Mouse (Mus musculus) inflammation-experienced regulatory T-cells (primary cell): ENCODE data around the gene Eps8l3. TPM values are rescaled to one million over a fixed set of nuclear protein-coding genes. Genes with fewer than 3 reads are reported as not detected.

Source experiments
- polyA plus RNA-seq, 2 experiments: library from polyadenylated mRNA; unstranded; fragments of 100-300 nt; shearing (Covaris generic); gene quantifications; one replicate each; pipeline ENCODE4 v1.2.1; 2017

Gene Eps8l3
- polyA plus RNA-seq, result not detected

DNA sequence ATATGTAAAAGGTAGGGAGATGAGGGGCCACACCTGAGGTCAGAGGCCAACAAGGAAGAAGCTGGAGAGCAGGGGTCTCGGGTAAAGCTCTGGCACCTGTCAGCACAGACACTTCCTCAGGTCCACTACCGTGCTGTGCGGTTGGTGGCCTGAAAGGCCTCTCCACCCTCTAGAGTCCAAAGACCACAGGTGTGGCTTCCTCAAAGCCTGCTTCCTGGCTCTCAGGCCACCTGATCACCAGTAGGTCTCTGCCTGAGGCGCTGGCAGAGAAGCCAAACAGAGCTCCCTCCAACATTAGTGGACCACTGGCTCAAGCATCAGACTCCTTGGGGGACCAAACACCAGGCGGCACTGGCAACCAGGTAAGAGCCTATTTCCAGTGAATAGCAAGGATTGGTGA, at the start of gene Eps8l3:
Gene Eps8l3 (plus strand): TSS at position 225 of the 400 bp plus-strand sequence.

DNA sequence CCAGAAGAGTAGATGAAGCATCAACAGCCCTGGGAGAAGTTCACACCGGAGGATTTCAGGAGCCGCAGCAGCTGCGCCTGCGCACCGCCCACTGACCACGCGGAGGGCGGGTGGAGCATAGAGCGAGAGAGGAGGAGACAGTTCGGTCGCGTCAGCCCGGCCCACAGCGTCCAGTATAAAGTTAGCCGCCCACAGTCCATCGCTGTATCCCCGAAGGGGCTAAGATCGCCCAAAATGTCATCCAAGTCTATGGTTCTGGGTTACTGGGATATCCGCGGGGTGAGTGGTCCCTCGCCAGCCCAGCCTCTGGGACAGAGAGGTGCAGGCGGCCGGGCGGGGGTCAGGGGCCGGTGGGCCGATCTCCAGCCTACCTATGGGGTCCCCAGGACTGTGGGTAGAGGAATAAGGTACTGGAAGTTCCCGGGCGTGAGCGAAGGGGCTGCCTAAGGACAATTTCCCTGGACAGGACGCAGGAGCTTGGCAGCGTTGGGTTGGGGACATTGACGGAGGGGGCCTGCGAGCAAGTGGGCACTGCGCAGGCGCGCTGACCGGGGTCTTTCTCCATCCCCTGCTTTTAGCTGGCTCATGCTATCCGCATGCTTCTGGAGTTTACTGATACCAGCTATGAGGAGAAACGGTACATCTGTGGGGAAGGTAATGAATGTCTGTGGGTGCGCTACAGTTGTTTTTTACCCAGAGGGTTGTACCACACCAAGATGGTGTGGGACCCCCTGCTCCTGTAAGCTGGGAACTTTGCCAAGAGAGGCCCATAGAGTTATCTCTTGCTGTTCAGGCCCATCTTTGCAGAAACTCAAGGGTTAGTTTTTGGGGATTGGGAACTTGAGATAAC, 18.9 kb downstream of the Eps8l3 start, which contains the start of gene Gstm5:
Gene Gstm5 (plus strand): TSS at position 102 of the 850 bp plus-strand sequence.

DNA sequence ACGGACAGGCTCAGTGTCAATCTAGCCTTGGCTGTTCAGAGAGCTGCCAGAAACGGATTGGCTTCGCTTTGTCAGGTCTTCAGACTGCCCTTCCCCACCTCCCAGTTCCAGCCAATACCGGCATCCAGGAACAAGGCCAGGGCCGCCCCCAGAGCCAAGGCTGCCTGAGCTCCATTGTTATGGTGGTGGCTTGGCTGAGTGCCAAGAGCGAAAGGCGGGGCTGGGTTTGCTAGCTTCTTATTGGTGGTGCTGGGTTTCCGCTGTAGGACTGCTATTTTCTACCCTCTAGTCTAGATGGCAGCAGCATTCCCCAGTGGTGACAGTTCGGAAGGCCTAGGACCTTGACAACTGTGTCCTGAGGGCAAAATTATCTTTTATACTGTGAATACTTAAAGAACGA, 54.6 kb downstream of the Eps8l3 start, which contains the start of gene Gstm7:
Gene Gstm7 (minus strand): TSS at position 148 of the 400 bp plus-strand sequence.

Other genes with a start within 250 kb of the Eps8l3 start
- gene Gm10961, start 245.9 kb upstream of the Eps8l3 start, polyA plus RNA-seq, result not detected
- gene Strip1, start 245.5 kb upstream of the Eps8l3 start, polyA plus RNA-seq, result 10 to 100 TPM; 54.5 to 61.1 TPM
- 10 to 100 TPM; 98.7 to 99.3 TPM for gene Ahcyl1, start 180.7 kb upstream of the Eps8l3 start, polyA plus RNA-seq
- 10 to 100 TPM; 59.3 to 75.4 TPM for gene Csf1, start 116.8 kb upstream of the Eps8l3 start, polyA plus RNA-seq
- gene Gstm5, start 18.6 kb downstream of the Eps8l3 start, polyA plus RNA-seq, result 1 to 10 TPM in 1 of 2 experiments, under 1 TPM in 1; 0.83 to 2.7 TPM
- gene Gstm7, start 54.6 kb downstream of the Eps8l3 start, polyA plus RNA-seq, result 1 to 10 TPM in 1 of 2 experiments, under 1 TPM in 1; 0.86 to 1.1 TPM
- under 1 TPM in 1 of 2 experiments, not detected in 1; 0.92 TPM for gene Gstm6, start 66.5 kb downstream of the Eps8l3 start, polyA plus RNA-seq
- not detected for gene Gstm3, start 92.1 kb downstream of the Eps8l3 start, polyA plus RNA-seq
- gene Gstm2, start 109.2 kb downstream of the Eps8l3 start, polyA plus RNA-seq, result 1 to 10 TPM in 1 of 2 experiments, not detected in 1; 1.0 TPM
- 1 to 10 TPM; 2.0 to 2.9 TPM for gene Gstm1, start 140.7 kb downstream of the Eps8l3 start, polyA plus RNA-seq
- gene Gstm4, start 167.7 kb downstream of the Eps8l3 start, polyA plus RNA-seq, result 10 to 100 TPM; 10.3 to 11.1 TPM
- 10 to 100 TPM; 43.5 to 46.0 TPM for gene Ampd2, start 209.4 kb downstream of the Eps8l3 start, polyA plus RNA-seq
- 1 to 10 TPM in 1 of 2 experiments, not detected in 1; 1.4 TPM for gene Gnat2, start 215.6 kb downstream of the Eps8l3 start, polyA plus RNA-seq